Mouse (Mus musculus) intestine, postnatal 0 days (tissue): ENCODE data around the gene Slc27a1. TPM values are rescaled to one million over a fixed set of nuclear protein-coding genes. Genes with fewer than 3 reads are reported as not detected.

Source experiments
- ATAC-seq: fragments of 200-750 bp; cut with Nextera tagmentation; 2 replicates; pipeline ENCODE4 v1.8.0; 2017; ENCODE audit warnings: mild to moderate bottlenecking, moderate TSS enrichment, moderate library complexity
- H3K27ac ChIP-seq: fragments of 300-500 bp; sonication (generic); 2 replicates; pipeline ENCODE4 v1.5.1; 2014; ENCODE audit warnings: mild to moderate bottlenecking, low read depth, low read length, moderate library complexity
- H3K27me3 ChIP-seq: fragments of 300-500 bp; sonication (generic); replicated peaks from 2 replicates; pipeline ENCODE4 v1.6.1; 2014; ENCODE audit warnings: low read length, mixed read lengths; ENCODE audit not compliant: control insufficient read depth, insufficient read depth
- H3K36me3 ChIP-seq: fragments of 300-500 bp; sonication (generic); 2 replicates; pipeline ENCODE4 v1.6.1; 2014; ENCODE audit warnings: mild to moderate bottlenecking, moderate library complexity; ENCODE audit not compliant: control insufficient read depth, insufficient read depth
- H3K4me1 ChIP-seq: fragments of 300-500 bp; sonication (generic); replicated peaks from 2 replicates; pipeline ENCODE4 v1.6.1; 2014; ENCODE audit warnings: antibody characterized with exemption, low read length, mixed read lengths; ENCODE audit not compliant: control insufficient read depth, insufficient read depth
- H3K4me2 ChIP-seq: fragments of 300-500 bp; sonication (generic); replicated peaks from 2 replicates; pipeline ENCODE4 v1.6.1; 2014; ENCODE audit warnings: low read depth, mild to moderate bottlenecking, moderate library complexity
- H3K4me3 ChIP-seq: fragments of 300-500 bp; sonication (generic); 2 replicates; pipeline ENCODE4 v1.5.1; 2014; ENCODE audit warnings: low read depth, low read length
- H3K9ac ChIP-seq: fragments of 300-500 bp; sonication (generic); 2 replicates; pipeline ENCODE4 v1.6.1; 2014; ENCODE audit warnings: mild to moderate bottlenecking, low read depth, low read length
- H3K9me3 ChIP-seq: fragments of 300-500 bp; sonication (generic); 2 replicates; pipeline ENCODE4 v1.6.1; 2016; ENCODE audit warnings: mixed run types; ENCODE audit not compliant: control insufficient read depth
- CTCF ChIP-seq: sonication (generic); IDR thresholded peaks from 2 replicates; pipeline ENCODE4 v1.5.1; 2016; ENCODE audit warnings: low read depth, mild to moderate bottlenecking, control low read depth, antibody characterized with exemption, moderate library complexity
- WGBS: fragments of 180-500 bp; shearing (Covaris S2); extraction: QIAGEN DNeasy Blood & Tissue Kit; methylation state at CpG from one replicate; pipeline ENCODE4 v1.1.7; 2014; 5-methylcytosine and 5-hydroxymethylcytosine counted together
- polyA plus RNA-seq: library from polyadenylated mRNA; unstranded; fragments of >200 nt; fragmentation: Nextera tagmentation; extraction: Ambion mirVana; gene quantifications from 2 replicates; pipeline ENCODE4 v1.2.1, GENCODE M21; 2015

The Slc27a1 gene
- polyA plus RNA-seq, 1 experiment from 2014 or later, result 14.9 TPM

DNA sequence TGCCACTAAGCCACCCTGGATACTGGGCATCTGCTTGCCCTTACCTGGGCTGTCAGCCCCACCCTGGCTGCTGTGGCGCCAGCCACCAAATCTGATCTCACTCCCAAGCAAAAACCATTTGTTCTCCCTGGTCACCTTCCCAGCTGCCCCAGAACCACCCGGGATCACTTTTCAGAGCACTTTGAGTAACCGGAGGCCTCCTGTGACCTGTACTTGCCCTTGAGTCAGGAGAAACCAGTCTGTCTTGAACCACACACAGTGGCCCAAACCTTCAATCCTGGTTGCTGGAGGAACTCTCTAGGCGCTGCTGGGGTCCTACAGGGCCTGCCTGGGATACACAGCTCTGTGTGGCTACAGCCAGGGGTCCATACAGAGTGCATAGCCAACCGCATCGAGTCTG is 15.9 kb upstream of the Slc27a1 start:
- H3K4me2 ChIP-seq, result no peak overlapping the region
- H3K27ac ChIP-seq, result no peak overlapping the region
- peaks cover 11% of the 10 kb centered on the region; the same call in 1 of the 2 replicates for H3K27me3 ChIP-seq
- WGBS, result 53% methylated on average over 6 of the region's 6 CpGs
- no peak overlapping the region for H3K4me3 ChIP-seq
- ATAC-seq, result no peak
- H3K36me3 ChIP-seq, result peaks cover 10% of the 10 kb centered on the region; the same call in 1 of the 2 replicates
- no peaks in the 10 kb centered on the region for H3K4me1 ChIP-seq
- no peak for TF ChIP-seq CTCF
- H3K9ac ChIP-seq, result no peak overlapping the region
- no peaks in the 10 kb centered on the region for H3K9me3 ChIP-seq

DNA sequence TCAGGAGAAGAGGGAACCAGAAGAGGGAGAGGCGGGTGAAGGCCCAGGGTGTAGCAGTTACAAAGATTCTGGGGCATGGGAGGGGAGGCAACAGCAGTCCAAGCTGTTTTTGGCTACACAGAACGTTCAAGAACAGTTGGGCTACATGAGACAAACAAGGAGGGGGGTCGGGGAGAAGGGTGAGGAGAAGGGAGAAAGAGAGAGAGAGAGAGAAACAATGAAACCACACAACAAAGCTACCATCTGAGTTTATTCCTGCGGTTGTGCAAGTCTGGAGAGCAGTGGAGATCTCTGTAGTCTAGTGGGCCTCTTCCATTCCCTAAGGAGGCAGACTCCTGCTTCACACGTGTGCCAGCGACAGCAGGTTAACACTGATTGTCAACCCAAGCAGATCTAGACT is 14.7 kb upstream of the Slc27a1 start:
- whole genome bisulfite sequencing, result 66% methylated on average over 6 of the region's 6 CpGs
- Histone ChIP-seq H3K4me1 (no peaks in the 10 kb centered on the region), H3K4me2 (no peak overlapping the region), H3K27me3 (peaks cover 23% of the 10 kb centered on the region), H3K36me3 (0 out of 2 replicates have a peak, but pooled peaks cover 6% of the 10 kb centered on the region), H3K9me3 (no peaks in the 10 kb centered on the region), H3K4me3 (no peak overlapping the region), H3K27ac (no peak overlapping the region), H3K9ac (no peak overlapping the region)
- no peak for TF ChIP-seq CTCF
- no peak for ATAC-seq

DNA sequence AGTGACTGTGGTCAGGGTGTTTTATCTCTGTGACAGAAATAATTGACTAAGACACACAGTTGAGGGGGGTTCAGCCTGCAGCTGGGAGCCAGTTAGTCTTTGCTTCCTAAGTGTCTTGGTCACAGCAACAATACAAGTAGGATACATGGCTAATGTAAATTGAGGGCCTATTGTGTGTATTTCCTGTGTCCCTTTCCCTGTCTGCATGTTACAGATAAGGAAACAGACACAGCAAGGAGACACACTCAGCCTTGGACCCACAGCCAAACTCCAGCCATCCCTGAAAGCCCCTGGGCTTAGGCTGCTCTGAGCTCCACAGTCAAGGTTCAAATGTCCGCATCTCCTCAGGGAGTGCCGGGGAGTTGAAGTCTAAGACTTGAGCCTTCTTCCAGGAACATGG is 14.0 kb upstream of the Slc27a1 start:
- no peak overlapping the region for H3K27ac ChIP-seq
- ATAC-seq, result no peak
- WGBS, result 69% methylated on average over 2 of the region's 2 CpGs

DNA sequence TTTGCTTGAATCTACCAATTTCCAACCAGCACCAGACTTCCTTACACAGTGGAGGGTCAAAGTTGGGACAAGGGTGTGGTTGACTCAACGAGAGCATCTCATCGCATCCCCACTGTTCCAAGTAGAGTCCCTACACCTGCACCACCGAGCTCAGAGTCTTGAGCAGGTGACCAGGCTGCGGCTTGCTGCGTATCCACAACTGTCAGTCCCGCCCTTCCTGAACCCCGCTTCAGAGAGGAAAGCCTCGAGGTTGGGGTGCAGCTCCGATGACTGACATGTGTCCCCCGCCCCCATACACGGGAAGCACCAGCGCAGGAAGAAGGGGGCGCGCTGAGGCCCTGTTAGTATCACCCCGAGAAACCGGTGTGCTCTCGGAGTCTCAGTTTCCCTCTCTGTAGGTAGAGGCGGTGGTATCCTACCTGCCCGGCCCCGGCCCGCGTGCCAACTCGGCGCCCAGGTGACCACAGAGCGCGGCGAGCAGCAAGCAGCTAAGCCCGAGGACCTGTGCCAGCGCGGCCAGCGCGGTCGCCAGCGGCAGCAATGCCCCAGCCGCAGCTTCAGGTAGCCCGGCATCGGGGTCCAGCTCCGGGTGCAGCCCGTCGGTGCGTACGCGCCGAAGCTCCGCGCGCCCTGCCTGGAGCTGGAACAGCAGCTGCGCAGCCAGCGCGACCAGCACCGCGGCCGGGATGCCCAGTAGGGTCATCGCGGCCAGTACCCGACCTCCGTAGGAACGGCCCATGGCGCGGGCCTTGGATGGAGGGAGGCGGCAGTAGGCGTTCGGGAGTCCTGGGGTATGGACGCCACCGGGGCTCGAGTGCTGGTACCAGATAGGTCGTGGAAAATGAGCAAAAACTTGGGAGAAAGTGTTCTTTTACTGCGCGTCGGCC is 10.4 kb upstream of the Slc27a1 start, which contains the start of gene Tmem221:
TSS of gene Tmem221 (minus strand) at position 801 of the 887 bp plus-strand sequence.
- Histone ChIP-seq H3K4me1 (peaks cover 5% of the 10 kb centered on the region), H3K4me3 (peak within 1 kb of the TSS; percentile 49), H3K27ac (no peak within 1 kb of the TSS), H3K9ac (peak within 1 kb of the TSS; percentile 26), H3K27me3 (peaks cover 55% of the 10 kb centered on the region), H3K9me3 (no peaks in the 10 kb centered on the region), H3K4me2 (peak within 1 kb of the TSS; percentile 85), H3K36me3 (no peaks in the 10 kb centered on the region)
- TF ChIP-seq CTCF, result no peak; the same call in 1 of the 2 replicates
- peak; percentile 8; the same call in 1 of the 2 replicates for ATAC-seq
- WGBS, result 4% methylated on average over 70 of the region's 70 CpGs

More for the DNA sequence above, 14.0 kb upstream of the Slc27a1 start:
- Histone ChIP-seq H3K27me3 (peaks cover 30% of the 10 kb centered on the region), H3K4me2 (no peak overlapping the region), H3K4me3 (no peak overlapping the region), H3K9ac (no peak overlapping the region), H3K4me1 (no peaks in the 10 kb centered on the region), H3K36me3 (0 out of 2 replicates have a peak, but pooled peaks cover under 1% of the 10 kb centered on the region), H3K9me3 (no peaks in the 10 kb centered on the region)
- no peak for TF ChIP-seq CTCF

DNA sequence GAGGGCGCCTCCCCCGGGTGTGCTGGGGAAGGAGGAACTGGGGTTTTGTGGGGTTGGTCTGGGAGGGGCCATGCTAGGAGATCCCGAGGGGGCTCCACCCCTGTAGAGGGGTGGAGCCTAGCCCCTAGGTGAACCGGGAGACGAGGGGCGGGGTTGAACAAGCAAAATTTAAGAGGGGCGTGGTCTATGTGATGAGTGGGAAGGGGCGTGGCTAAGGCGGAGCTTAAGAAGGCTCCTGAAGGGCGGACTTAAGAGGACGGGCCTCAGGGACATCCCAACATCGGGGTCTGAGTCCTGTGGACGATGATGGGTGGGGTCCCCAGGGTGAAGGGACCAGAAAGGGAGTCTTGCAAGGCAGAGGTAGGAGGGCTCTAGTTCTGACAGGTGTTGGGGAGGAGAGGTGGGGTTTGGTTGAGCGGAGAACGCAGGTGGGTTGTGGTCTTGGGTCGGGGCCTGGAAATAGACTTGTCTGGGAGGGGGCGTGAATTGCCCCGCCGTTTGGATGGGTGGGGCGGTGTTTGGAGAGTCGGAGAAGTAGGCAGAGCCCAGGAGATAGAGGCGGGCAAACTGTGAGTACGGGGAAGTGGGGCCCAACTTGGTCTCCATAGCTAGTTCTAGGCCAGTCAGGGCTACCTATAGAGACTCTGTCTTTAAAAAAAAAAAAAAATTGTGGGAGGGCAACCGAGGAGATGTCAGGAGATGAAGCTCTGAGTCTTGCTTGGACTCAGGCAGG is 9.6 kb upstream of the Slc27a1 start:
- H3K4me3 ChIP-seq, result peak overlapping the region; percentile 49
- H3K27ac ChIP-seq, result no peak overlapping the region
- H3K9me3 ChIP-seq, result no peaks in the 10 kb centered on the region; the same call in 1 of the 2 replicates
- no peaks in the 10 kb centered on the region for H3K36me3 ChIP-seq
- WGBS, result 2% methylated on average over 24 of the region's 24 CpGs
- H3K27me3 ChIP-seq, result peaks cover 55% of the 10 kb centered on the region
- H3K9ac ChIP-seq, result peak overlapping the region; percentile 26; the same call in 1 of the 2 replicates
- TF ChIP-seq CTCF, result peak; percentile 19; the same call in 1 of the 2 replicates
- peak; percentile 23 for ATAC-seq
- peaks cover 5% of the 10 kb centered on the region for H3K4me1 ChIP-seq
- peak overlapping the region; percentile 85 for H3K4me2 ChIP-seq

DNA sequence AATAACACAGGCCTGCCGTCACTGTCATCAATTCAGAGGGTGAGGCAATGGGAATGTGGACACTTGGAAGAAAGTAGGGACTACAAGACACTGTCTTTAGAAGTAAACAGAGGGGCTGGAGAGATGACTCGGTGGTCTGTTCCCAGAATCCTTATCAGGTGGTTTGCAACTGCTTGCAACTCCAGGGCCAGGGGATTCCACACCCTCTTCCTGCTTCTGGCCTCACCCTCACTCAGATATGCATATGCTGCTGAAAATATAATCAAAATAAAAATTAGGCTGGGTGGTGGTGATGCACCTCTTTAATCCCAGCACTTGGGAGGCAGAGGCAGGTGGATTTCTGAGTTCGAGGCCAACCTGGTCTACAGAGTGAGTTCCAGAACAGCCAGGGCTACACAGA is 8.6 kb upstream of the Slc27a1 start:
- Histone ChIP-seq H3K9me3 (no peaks in the 10 kb centered on the region; the same call in 1 of the 2 replicates), H3K36me3 (no peaks in the 10 kb centered on the region), H3K4me1 (peaks cover 5% of the 10 kb centered on the region), H3K4me2 (no peak overlapping the region), H3K27me3 (peaks cover 55% of the 10 kb centered on the region), H3K4me3 (no peak overlapping the region), H3K27ac (no peak overlapping the region), H3K9ac (no peak overlapping the region)
- no peak for ATAC-seq
- TF ChIP-seq CTCF, result no peak
- WGBS, result 74% methylated on average over 3 of the region's 3 CpGs
